Mouse (Mus musculus): ENCODE results near the gene Magi1. TPM values are rescaled to one million over a fixed set of nuclear protein-coding genes. Genes with fewer than 3 reads are reported as not detected.
A peak's percentile ranks its signal among the peaks of the same experiment; 100 is the strongest.

The Magi1 gene
- polyA plus RNA-seq, 1 experiment from 2014 or later = 23.5 TPM

DNA sequence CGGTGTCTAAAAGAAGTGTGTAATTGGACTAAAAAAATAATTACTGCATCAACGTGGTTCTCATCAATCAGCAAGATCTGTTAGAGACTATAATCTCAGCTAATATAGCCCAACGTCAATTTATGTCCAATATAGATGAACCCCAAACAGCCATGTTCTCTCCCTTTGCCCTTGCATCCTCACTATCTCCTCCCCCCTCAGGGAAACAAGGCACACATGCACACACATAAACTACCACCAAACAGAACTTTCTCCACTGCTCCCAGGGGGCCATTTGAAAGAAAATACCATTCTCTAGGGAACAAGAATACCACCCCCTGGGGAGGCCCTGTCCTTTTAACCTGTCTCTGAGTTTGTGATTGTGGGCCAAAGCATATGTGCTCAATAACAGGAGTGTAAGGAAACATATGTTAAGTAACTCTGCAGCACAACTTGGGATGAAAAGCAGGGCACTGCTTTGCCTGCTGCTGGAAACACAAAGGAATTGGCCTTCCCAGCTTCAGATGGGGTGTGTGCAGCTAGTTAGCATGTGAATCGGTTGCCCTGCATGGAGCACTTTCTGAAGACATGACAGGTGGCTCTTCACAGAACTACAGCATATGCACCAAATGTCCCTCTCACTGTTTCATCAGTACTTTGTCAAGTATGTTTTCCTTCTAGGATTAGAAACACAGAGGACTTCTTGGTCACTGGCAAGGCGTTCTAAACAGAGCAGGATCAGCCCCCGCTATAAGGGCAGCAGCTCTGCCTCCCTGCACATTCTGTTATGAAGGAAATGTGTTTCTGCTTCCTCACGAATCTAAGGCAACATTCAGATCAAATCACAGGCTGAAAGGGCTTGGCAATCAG, 434.6 kb downstream of the Magi1 start:
- Histone ChIP-seq H3K9me3 (ENCODE audit: control insufficient read depth, low read length) (no peaks in the 10 kb centered on the region), H3K27me3 (ENCODE audit: control insufficient read depth, insufficient read depth, low read length) (no peaks in the 10 kb centered on the region), H3K27ac (ENCODE audit: low read depth, low read length) (peak overlapping the region; percentile 63), H3K4me3 (ENCODE audit: low read depth, low read length) (no peak overlapping the region), H3K36me3 (ENCODE audit: control insufficient read depth, insufficient read depth, low read length) (no peaks in the 10 kb centered on the region), H3K4me1 (ENCODE audit: control insufficient read depth, insufficient read depth, low read length) (peaks cover 28% of the 10 kb centered on the region), H3K9ac (ENCODE audit: low read length) (0 out of 2 replicates have a peak overlapping the region, but pooled peaks have one; percentile 2), H3K4me2 (ENCODE audit: low read depth) (no peak overlapping the region)
- WGBS = 35% methylated on average over 7 of the region's 7 CpGs
- ATAC-seq (ENCODE audit: insufficient read depth, low FRiP score, low TSS enrichment) = peak; percentile 73
- DNase-seq (ENCODE audit: low spot score) = peak; percentile 53

DNA sequence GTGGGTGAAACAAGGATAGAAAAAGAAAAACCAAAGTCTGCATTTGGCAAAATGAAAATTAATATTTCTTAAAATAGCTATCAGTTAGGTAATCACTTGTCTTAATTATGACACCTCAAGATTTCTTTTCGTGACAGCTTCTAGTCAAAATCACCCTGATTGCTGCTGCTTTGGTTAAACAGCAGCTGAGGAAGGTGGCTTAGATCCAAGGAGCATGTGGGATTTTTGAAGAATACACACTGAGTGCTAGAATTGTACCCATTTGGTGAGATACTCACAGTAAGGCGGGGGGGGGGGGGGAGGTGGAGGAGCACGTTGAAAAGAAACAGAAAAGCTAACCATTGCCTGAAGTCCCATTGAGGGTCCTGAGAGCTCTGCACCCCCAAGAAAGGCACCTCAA, 438.2 kb downstream of the Magi1 start:
- no peak for ATAC-seq (ENCODE audit: insufficient read depth, low FRiP score, low TSS enrichment)
- WGBS = 85% methylated on average over 3 of the region's 3 CpGs
- DNase-seq (ENCODE audit: low spot score) = no peak
- Histone ChIP-seq H3K9me3 (ENCODE audit: control insufficient read depth, low read length) (no peaks in the 10 kb centered on the region), H3K27ac (ENCODE audit: low read depth, low read length) (no peak overlapping the region), H3K4me2 (ENCODE audit: low read depth) (no peak overlapping the region), H3K36me3 (ENCODE audit: control insufficient read depth, insufficient read depth, low read length) (no peaks in the 10 kb centered on the region), H3K4me3 (ENCODE audit: low read depth, low read length) (no peak overlapping the region), H3K4me1 (ENCODE audit: control insufficient read depth, insufficient read depth, low read length) (peaks cover 25% of the 10 kb centered on the region), H3K27me3 (ENCODE audit: control insufficient read depth, insufficient read depth, low read length) (no peaks in the 10 kb centered on the region), H3K9ac (ENCODE audit: low read length) (no peak overlapping the region)

DNA sequence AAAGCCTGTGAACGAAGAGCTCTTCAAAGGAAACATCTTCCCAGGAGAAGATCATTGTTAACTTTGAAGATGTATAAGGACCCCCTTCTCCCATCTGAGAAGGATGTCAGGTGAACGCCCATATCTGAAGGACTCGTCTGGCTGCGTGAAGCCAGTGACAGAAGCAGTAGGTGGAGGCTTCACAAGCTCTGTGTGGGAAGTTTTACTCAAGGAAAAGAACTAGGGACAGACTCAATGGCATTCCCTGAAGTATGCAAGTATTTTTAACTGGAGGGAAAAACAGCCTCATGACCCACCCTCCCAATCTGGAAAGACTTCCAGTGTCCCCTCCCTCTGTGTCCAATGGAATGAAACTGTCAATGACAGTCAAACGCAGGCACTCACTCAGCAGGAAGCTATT, 438.6 kb downstream of the Magi1 start:
- no peak for DNase-seq (ENCODE audit: low spot score)
- H3K27me3 ChIP-seq (ENCODE audit: control insufficient read depth, insufficient read depth, low read length) = no peaks in the 10 kb centered on the region
- ATAC-seq (ENCODE audit: insufficient read depth, low FRiP score, low TSS enrichment) = no peak
- H3K27ac ChIP-seq (ENCODE audit: low read depth, low read length) = no peak overlapping the region
- H3K36me3 ChIP-seq (ENCODE audit: control insufficient read depth, insufficient read depth, low read length) = no peaks in the 10 kb centered on the region
- H3K4me1 ChIP-seq (ENCODE audit: control insufficient read depth, insufficient read depth, low read length) = peaks cover 22% of the 10 kb centered on the region
- H3K4me3 ChIP-seq (ENCODE audit: low read depth, low read length) = no peak overlapping the region
- H3K9me3 ChIP-seq (ENCODE audit: control insufficient read depth, low read length) = no peaks in the 10 kb centered on the region
- H3K9ac ChIP-seq (ENCODE audit: low read length) = no peak overlapping the region
- no peak overlapping the region for H3K4me2 ChIP-seq (ENCODE audit: low read depth)
- 81% methylated on average over 5 of the region's 5 CpGs for WGBS

DNA sequence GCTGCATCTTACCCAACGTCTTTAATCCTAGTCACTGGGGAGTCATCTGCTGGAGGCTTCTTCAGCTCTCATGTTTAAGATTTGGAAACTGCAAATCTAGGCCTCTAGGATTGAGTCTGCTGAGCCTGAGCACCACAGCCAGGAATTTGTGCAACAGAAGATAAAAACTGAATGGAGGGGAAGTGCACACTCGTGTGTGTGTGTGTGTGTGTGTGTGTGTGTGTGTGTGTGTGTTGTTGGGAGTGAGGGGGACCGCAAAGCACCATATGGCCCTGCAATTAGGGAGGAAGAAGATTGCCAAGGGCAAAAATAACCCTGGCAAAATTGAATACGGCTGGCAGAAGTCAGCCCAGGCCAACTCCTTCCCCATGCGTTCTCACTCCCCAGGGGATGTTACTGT, 439.1 kb downstream of the Magi1 start:
- H3K4me1 ChIP-seq (ENCODE audit: control insufficient read depth, insufficient read depth, low read length) = peaks cover 18% of the 10 kb centered on the region
- WGBS = 57% methylated on average over 5 of the region's 5 CpGs
- no peak for DNase-seq (ENCODE audit: low spot score)

DNA sequence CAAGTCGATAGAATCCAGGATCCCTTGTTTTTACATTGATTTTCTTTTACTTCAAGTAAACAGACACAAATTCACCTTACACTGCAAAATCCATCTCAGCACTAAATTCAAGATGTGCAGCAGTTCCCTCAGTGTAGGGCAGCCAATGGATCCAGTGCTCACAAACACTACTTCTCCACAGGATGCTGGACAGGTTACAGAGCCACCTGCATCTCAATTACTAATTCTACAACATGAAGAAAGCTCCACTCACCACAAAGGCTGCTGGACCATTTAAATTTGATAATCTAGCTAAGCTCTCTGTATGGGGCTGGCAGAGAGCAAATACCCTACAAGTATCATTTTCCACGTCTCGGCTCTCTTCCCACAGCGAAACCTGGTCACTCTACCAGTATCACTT, 445.3 kb downstream of the Magi1 start:
- Histone ChIP-seq H3K27ac (ENCODE audit: low read depth, low read length) (no peak overlapping the region), H3K9me3 (ENCODE audit: control insufficient read depth, low read length) (no peaks in the 10 kb centered on the region), H3K4me3 (ENCODE audit: low read depth, low read length) (no peak overlapping the region), H3K27me3 (ENCODE audit: control insufficient read depth, insufficient read depth, low read length) (no peaks in the 10 kb centered on the region), H3K4me2 (ENCODE audit: low read depth) (no peak overlapping the region), H3K9ac (ENCODE audit: low read length) (no peak overlapping the region), H3K36me3 (ENCODE audit: control insufficient read depth, insufficient read depth, low read length) (no peaks in the 10 kb centered on the region), H3K4me1 (ENCODE audit: control insufficient read depth, insufficient read depth, low read length) (no peaks in the 10 kb centered on the region)
- ATAC-seq (ENCODE audit: insufficient read depth, low FRiP score, low TSS enrichment) (no peak), DNase-seq (ENCODE audit: low spot score) (no peak)
- 92% methylated on average over 4 of the region's 4 CpGs for WGBS

More for the DNA sequence above, 439.1 kb downstream of the Magi1 start:
- Histone ChIP-seq H3K27ac (ENCODE audit: low read depth, low read length) (no peak overlapping the region), H3K4me2 (ENCODE audit: low read depth) (no peak overlapping the region), H3K4me3 (ENCODE audit: low read depth, low read length) (no peak overlapping the region), H3K9me3 (ENCODE audit: control insufficient read depth, low read length) (no peaks in the 10 kb centered on the region), H3K36me3 (ENCODE audit: control insufficient read depth, insufficient read depth, low read length) (no peaks in the 10 kb centered on the region), H3K27me3 (ENCODE audit: control insufficient read depth, insufficient read depth, low read length) (no peaks in the 10 kb centered on the region), H3K9ac (ENCODE audit: low read length) (no peak overlapping the region)
- no peak for ATAC-seq (ENCODE audit: insufficient read depth, low FRiP score, low TSS enrichment)

DNA sequence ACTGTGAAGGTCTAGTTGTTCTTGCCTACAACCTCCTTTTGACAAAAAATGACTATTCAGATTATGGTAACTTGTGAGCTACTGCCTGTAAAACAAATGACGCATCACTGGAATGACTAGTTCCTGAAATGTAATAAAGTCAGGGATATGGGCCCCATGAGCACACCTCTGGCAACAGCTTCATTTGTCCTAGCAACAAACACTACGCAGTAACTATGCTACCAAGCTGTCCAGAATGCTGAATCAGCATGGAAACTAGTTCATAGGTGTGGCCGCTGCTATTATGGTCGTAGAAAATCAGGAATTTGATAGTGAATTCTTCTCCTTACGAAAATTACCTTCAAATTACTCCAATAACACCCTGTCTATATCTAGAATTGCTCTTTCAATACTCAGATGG, 447.1 kb downstream of the Magi1 start:
- no peaks in the 10 kb centered on the region for H3K4me1 ChIP-seq (ENCODE audit: control insufficient read depth, insufficient read depth, low read length)
- no peak overlapping the region for H3K9ac ChIP-seq (ENCODE audit: low read length)
- H3K4me3 ChIP-seq (ENCODE audit: low read depth, low read length) = no peak overlapping the region
- ATAC-seq (ENCODE audit: insufficient read depth, low FRiP score, low TSS enrichment) = no peak
- no peak for DNase-seq (ENCODE audit: low spot score)
- no peaks in the 10 kb centered on the region for H3K27me3 ChIP-seq (ENCODE audit: control insufficient read depth, insufficient read depth, low read length)
- no peaks in the 10 kb centered on the region for H3K9me3 ChIP-seq (ENCODE audit: control insufficient read depth, low read length)
- no peaks in the 10 kb centered on the region for H3K36me3 ChIP-seq (ENCODE audit: control insufficient read depth, insufficient read depth, low read length)
- H3K4me2 ChIP-seq (ENCODE audit: low read depth) = no peak overlapping the region
- WGBS = 92% methylated on average over 5 of the region's 5 CpGs
- no peak overlapping the region for H3K27ac ChIP-seq (ENCODE audit: low read depth, low read length)

DNA sequence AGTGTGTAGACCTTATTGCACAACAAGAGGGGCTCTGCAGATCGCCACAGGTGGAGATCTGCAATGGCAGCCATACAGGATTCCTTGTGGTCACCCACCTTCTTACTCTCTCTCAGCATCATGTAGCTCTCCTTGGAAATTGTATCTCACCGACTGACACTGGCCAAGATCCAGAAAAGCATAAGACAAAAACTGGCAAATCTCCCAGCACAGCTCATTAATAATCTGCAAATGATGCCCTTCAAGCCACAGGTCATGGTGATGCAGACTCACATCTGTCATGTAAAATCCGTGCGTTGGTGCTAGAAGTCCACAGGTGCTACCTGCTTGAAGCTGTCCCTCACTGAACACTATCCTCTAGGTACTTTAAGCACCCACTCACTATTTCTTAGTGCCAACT, 448.5 kb downstream of the Magi1 start:
- no peak overlapping the region for H3K4me2 ChIP-seq (ENCODE audit: low read depth)
- H3K9me3 ChIP-seq (ENCODE audit: control insufficient read depth, low read length) = no peaks in the 10 kb centered on the region
- WGBS = 91% methylated on average over 4 of the region's 4 CpGs
- H3K27me3 ChIP-seq (ENCODE audit: control insufficient read depth, insufficient read depth, low read length) = no peaks in the 10 kb centered on the region
- no peak overlapping the region for H3K4me3 ChIP-seq (ENCODE audit: low read depth, low read length)
- no peak for DNase-seq (ENCODE audit: low spot score)
- no peak for ATAC-seq (ENCODE audit: insufficient read depth, low FRiP score, low TSS enrichment)
- H3K9ac ChIP-seq (ENCODE audit: low read length) = no peak overlapping the region
- no peak overlapping the region for H3K27ac ChIP-seq (ENCODE audit: low read depth, low read length)
- no peaks in the 10 kb centered on the region for H3K4me1 ChIP-seq (ENCODE audit: control insufficient read depth, insufficient read depth, low read length)
- no peaks in the 10 kb centered on the region for H3K36me3 ChIP-seq (ENCODE audit: control insufficient read depth, insufficient read depth, low read length)

DNA sequence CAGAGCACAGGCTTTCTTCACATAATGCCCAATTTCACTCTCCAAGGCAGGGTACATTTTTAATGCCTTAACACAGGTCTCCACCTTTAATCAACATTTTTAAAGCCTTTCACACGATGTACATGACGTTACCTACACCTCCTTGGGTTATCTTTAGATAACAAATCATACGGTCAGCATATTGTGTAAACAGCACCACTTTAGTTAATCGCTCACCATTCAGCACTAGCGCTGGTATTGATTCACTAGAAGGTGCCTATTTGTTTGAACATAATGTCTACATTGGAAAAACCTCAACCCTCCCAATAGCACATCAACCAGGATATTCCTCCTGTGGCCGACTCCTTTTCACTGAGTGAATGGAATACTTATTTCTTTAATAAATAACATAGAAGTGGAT, 455.5 kb downstream of the Magi1 start:
- Histone ChIP-seq H3K27me3 (ENCODE audit: control insufficient read depth, insufficient read depth, low read length) (no peaks in the 10 kb centered on the region), H3K36me3 (ENCODE audit: control insufficient read depth, insufficient read depth, low read length) (no peaks in the 10 kb centered on the region), H3K4me2 (ENCODE audit: low read depth) (no peak overlapping the region), H3K9me3 (ENCODE audit: control insufficient read depth, low read length) (no peaks in the 10 kb centered on the region), H3K9ac (ENCODE audit: low read length) (no peak overlapping the region), H3K27ac (ENCODE audit: low read depth, low read length) (no peak overlapping the region), H3K4me1 (ENCODE audit: control insufficient read depth, insufficient read depth, low read length) (peaks cover 4% of the 10 kb centered on the region), H3K4me3 (ENCODE audit: low read depth, low read length) (no peak overlapping the region)
- ATAC-seq (ENCODE audit: insufficient read depth, low FRiP score, low TSS enrichment) = no peak
- 90% methylated on average over 6 of the region's 6 CpGs for WGBS
- DNase-seq (ENCODE audit: low spot score) = no peak

DNA sequence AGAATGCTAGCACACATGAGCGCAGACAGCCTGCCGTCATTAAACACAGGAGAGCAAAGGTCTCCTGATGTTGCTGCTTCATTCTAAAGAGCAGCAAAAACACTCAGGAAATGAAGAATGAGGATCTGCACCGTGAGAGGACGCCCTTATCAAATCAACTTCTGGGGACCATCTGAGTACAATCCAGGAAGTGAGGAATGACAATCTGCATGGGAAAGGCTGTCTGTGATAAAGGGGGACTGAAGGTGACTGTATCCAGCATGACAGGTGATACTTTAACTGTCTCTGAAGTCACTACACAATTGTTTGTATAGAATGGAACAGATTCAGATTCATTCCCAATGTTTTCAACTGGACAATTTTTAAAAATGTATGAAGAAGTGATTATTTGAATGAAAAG, 456.8 kb downstream of the Magi1 start:
- Histone ChIP-seq H3K27ac (ENCODE audit: low read depth, low read length) (no peak overlapping the region), H3K9me3 (ENCODE audit: control insufficient read depth, low read length) (no peaks in the 10 kb centered on the region), H3K4me1 (ENCODE audit: control insufficient read depth, insufficient read depth, low read length) (peaks cover 11% of the 10 kb centered on the region), H3K9ac (ENCODE audit: low read length) (no peak overlapping the region), H3K27me3 (ENCODE audit: control insufficient read depth, insufficient read depth, low read length) (no peaks in the 10 kb centered on the region), H3K36me3 (ENCODE audit: control insufficient read depth, insufficient read depth, low read length) (no peaks in the 10 kb centered on the region), H3K4me2 (ENCODE audit: low read depth) (no peak overlapping the region), H3K4me3 (ENCODE audit: low read depth, low read length) (no peak overlapping the region)
- ATAC-seq (ENCODE audit: insufficient read depth, low FRiP score, low TSS enrichment) (no peak), DNase-seq (ENCODE audit: low spot score) (no peak)
- 68% methylated on average over 4 of the region's 4 CpGs for WGBS

Measured in neural tube, embryonic 11.5 days (tissue).